Mouse (Mus musculus) stomach, postnatal 0 days (tissue): ENCODE measurements at regions not wholly inside any gene's neighbourhood (a gene's known extent, or its start where the extent isn't known, plus 50 kb on each side); places are given as distances from the start of the nearest gene placed in this dataset.

ENCODE experiments used
- CTCF ChIP-seq: IDR thresholded peaks from 2 replicates; pipeline ENCODE4 v1.5.1; 2016; ENCODE audit warnings: antibody characterized with exemption, low read depth, mild to moderate bottlenecking, moderate library complexity
- EP300 ChIP-seq: optimal IDR thresholded peaks from 2 replicates; pipeline ENCODE3; 2016; ENCODE audit warnings: antibody characterized with exemption

- TF ChIP-seq EP300 (no peak), CTCF (no peak)
These were observed 81.8 kb downstream of the Llph start for GRCm38 (mm10) chr10:120308681-120309080.
